Mouse (Mus musculus): ENCODE data around the gene Plekhg3.

The Plekhg3 gene

DNA sequence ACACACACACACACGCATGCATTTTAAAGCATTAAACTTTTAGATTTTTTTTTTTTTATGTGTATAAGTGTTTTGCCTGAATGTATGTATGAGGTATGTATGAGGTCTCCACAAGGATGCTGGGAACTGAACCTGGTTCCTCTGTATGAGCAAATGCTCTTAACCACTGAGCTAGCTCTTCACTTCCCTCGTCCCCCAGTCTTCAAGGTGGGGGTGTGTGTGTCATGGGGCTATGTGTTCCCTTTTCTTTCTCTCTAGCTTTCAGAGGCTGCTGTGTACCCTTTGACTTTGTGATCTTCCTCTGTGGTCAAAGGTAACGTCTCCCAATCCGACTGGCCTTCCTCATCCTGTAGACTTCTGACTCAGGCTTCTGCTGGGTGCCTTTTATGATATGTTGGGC is 22.3 kb downstream of the Plekhg3 start:
- no peak for DNase-seq

GRCm38 (mm10) chr12:76553917-76554316 is 23.2 kb downstream of the Plekhg3 start:
- no peak for DNase-seq

DNA sequence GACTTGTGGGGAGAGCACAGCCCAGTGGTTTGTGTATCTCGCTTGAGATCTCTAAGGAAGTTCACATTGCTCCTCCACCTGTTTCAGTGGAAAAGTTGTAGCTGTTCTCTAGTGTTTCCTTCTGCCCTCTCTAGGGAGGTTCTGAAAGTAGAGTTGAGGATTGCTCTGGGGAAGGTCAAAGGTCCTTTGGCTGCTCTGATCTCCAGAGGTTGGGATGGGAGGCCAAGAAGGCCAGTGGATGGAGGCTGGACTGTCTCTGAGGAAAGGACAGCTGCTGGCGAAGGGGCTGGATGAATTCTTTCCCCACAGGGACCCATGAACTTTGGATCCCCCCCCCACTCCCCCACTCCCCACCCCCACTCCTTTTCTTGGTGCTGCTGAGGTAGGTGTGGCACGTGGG is 23.7 kb downstream of the Plekhg3 start:
- DNase-seq: no peak

- DNase-seq: no peak
Observed at GRCm38 (mm10) chr12:76554871-76555386, 24.2 kb downstream of the Plekhg3 start.

DNA sequence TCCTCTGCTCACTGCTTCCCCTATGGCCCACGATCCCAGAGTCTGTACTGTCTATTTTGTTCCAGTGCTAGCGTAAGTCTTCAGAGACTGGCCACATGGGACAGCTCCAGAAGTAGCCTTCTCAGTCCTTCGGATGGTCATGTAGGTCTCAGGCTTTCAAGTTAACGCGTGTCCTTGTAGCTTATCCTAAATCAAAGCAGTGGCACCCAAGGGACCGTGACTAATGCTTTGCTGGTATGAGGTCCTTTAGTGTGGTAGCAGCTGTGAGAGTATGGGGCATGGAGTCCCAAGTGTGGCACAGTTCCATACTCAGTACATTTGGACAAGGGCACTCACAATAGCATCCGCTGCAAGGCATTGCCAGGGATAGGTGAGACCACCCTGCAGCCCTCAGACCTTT is 25.5 kb downstream of the Plekhg3 start:
- DNase-seq: no peak

- DNase-seq: no peak
Observed at GRCm38 (mm10) chr12:76556745-76557389, 26.2 kb downstream of the Plekhg3 start.

DNA sequence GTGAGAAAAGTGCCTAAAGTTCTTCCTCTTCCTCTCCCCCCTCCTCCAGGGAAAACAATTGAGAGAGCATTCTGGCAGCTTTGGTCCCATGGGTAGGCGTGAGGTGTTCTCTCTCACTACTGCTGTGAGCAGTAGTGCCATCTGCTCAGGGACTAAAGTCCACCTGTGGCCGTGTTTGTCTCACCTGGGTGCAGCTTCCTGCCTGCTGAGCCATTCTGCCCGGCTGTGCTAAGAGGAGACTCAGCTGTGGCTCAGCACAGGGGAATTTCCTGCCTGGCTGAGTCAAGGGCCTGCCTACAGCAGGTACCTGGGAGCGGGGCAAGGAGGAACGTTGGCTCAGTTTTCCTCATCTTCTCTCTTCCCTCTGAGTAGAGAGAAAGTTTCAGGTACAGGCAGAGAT is 27.5 kb downstream of the Plekhg3 start:
- no peak for DNase-seq

DNA sequence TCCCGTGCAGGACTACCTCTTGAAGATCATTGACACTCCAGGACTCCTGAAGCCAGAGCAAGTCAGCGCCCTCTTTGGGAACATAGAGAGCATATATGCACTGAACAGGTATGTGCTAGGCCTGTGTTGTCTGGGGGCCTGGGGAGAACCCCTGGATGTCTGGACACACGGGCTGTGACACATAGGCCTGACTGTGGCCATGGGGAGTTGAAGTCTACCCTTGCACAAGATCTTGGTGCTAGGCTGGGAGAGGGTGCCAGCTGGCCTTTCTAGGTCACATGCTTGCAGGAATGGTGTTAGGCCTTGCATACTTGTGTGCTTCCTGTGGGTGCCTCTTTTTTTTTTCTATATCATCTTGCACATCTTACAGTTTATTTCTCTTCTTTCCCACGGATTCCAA is 31.5 kb downstream of the Plekhg3 start:
- DNase-seq: no peak

DNA sequence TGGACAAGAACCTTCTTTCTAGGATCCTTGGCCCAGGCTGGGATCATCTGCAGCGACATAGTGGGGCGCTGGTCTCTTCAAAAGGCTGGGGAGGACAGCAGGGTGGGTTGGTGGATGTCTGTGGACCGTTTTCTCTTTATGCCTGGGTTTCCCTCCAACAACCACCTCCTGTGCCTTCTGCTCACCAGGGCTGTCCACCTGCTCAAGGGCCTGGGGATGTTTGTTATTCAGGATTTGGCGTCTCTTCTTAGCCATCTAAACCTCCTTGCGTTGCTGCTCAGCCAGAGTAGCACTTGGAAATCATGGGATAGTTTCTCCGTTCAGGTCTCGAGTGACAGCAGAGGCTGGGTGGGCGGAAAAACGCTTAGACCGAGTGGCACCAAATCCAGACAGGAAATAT is 35.6 kb downstream of the Plekhg3 start:
- no peak for DNase-seq

GRCm38 (mm10) chr12:76570221-76570940 is 39.7 kb downstream of the Plekhg3 start:
- DNase-seq: no peak

- DNase-seq: no peak
Observed at GRCm38 (mm10) chr12:76571266-76571665, 40.6 kb downstream of the Plekhg3 start.

DNA sequence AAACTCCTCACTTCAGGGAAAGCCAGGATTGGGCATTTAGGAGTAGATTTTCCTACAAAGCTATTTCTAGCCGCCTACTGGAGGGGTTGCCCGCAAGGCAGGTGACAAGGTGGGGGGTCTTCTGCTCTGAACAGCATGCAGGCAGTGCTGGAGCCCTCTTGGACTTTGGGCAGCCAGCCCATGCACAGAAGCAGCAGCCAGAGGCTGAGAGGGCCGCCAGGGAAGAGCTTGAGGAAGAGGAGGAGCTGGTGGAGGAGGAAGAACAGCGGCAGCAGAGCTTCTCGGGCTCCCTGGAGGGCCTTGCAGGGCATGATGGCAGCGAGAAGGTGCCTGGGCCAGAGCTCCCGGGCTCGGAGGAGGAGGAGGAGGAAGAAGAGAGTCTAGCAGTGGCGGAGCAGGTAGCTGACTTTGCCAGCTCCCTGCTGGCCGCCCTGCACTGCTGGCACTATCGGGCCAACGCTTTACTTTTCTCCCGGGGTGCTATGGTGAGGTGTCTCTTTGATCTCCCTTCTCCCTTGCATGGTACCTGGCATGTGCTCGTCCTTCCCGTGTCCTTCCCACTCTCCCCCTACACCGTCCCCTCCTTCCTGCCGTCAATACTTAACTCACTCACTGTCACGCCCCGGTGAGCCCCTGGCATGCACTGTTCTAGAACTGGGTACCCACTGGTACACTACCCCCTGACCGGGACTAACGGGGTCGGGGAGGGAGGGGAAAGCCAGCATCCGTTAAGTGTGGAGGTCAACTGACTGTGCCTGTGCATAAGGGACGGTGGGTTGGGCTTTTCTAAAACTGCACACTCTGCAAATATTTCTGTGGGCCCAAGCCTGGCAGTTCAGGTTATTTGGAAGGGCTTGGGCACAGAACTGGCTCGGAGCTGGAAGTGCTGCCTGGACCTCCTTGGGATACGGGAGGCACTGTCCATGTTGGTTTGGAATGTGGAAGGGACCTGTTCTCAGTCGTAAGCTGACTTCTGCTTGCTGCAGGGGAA is 41.9 kb downstream of the Plekhg3 start:
- no peak for DNase-seq

GRCm38 (mm10) chr12:76573381-76573780 is 42.7 kb downstream of the Plekhg3 start:
- DNase-seq: no peak

- DNase-seq: peak; percentile 92 to 93
Observed at GRCm38 (mm10) chr12:76574815-76575214, 44.1 kb downstream of the Plekhg3 start.

GRCm38 (mm10) chr12:76576061-76576460 is 45.4 kb downstream of the Plekhg3 start:
- DNase-seq: no peak

- DNase-seq: no peak
Observed at GRCm38 (mm10) chr12:76576806-76577205, 46.1 kb downstream of the Plekhg3 start.

- no peak for DNase-seq
Observed at GRCm38 (mm10) chr12:76577858-76578257, 47.2 kb downstream of the Plekhg3 start.

GRCm38 (mm10) chr12:76578465-76578864 is 47.8 kb downstream of the Plekhg3 start:
- DNase-seq: no peak

DNA sequence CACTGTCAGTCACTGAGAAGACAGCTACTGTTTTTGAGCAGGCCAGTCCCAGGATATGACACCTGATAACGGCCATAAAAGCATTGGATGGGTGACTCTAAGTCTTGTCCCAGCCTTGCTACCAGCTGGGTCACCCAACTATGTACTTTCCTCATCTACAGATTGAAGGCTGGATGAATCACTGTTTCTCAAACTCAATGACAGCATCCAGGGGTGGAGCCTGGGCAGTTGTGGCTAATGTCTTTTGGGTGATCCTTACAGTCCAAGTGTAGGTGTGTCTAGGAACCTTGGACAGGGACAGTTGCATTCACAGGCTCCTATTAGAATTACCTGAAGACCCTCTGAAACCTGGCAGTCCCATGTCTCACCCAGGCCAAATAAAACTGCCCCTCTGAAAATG is 49.1 kb downstream of the Plekhg3 start:
- DNase-seq: no peak

DNA sequence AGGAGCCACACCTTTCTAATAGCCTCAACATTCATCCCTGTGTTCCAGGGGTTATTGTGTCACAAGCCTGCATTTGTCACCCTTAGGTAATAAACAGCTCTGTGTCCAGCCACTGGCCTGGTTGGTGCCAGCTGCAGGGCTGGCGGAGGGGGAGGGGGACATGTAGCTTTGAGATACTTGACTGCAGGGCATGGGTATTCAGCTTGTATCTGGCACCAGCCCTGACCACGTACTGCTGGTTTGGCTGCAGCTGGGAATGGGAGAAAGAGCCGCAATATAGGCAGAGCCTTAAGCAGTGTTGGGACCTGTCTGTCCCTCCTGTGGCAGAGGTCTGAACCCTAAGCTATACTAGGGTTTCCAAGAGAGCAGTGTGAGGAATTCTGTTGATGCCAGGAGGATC is 51.4 kb downstream of the Plekhg3 start:
- DNase-seq: no peak

- DNase-seq: peak; percentile 32 to 57
Observed at GRCm38 (mm10) chr12:76582841-76583240, 52.1 kb downstream of the Plekhg3 start.

- no peak for DNase-seq
Observed at GRCm38 (mm10) chr12:76583454-76583853, 52.8 kb downstream of the Plekhg3 start.

DNA sequence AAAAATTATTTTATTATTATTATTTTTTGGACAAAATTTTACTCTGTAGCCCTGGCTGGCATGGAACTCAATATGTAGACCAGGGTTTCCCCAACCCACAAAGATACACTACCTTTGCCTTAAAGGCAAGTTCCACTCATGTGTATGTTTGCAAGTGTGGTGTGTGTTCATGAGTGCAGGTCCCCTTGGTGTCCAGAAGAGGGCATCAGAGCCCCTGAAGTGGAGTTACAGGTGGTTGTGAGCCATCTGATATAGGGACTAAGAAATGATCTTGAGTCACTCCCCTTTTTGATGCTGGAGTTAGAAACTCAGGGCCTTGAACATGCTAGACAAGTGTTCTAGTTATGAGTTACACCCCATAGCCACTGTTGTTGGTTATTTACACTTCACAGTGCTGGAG is 54.3 kb downstream of the Plekhg3 start:
- no peak for DNase-seq

Measured in cerebellum, postnatal 36 days (tissue).